Mouse (Mus musculus) intestine, embryonic 15.5 days (tissue): ENCODE measurements at regions not wholly inside any gene's neighbourhood (a gene's known extent, or its start where the extent isn't known, plus 50 kb on each side); places are given as distances from the start of the nearest gene placed in this dataset.

Experiments used
- ATAC-seq: fragments of 200-750 bp; cut with Nextera tagmentation; 2 replicates; pipeline ENCODE4 v1.8.0; 2017; ENCODE audit warnings: moderate TSS enrichment, moderate library complexity
- H3K27ac ChIP-seq: fragments of 300-500 bp; sonication (generic); 2 replicates; pipeline ENCODE4 v1.5.1; 2015; ENCODE audit warnings: mild to moderate bottlenecking, inconsistent platforms
- H3K27me3 ChIP-seq: fragments of 300-500 bp; sonication (generic); replicated peaks from 2 replicates; pipeline ENCODE4 v1.6.1; 2015; ENCODE audit warnings: inconsistent platforms
- H3K36me3 ChIP-seq: fragments of 300-500 bp; sonication (generic); 2 replicates; pipeline ENCODE4 v1.6.1; 2015; ENCODE audit warnings: inconsistent platforms
- H3K4me1 ChIP-seq: fragments of 300-500 bp; sonication (generic); replicated peaks from 2 replicates; pipeline ENCODE4 v1.6.1; 2015; ENCODE audit warnings: inconsistent platforms
- H3K4me2 ChIP-seq: fragments of 300-500 bp; sonication (generic); replicated peaks from 2 replicates; pipeline ENCODE4 v1.6.1; 2015; ENCODE audit warnings: mild to moderate bottlenecking, inconsistent platforms
- H3K4me3 ChIP-seq: fragments of 300-500 bp; sonication (generic); replicated peaks from 2 replicates; pipeline ENCODE4 v1.5.1; 2015; ENCODE audit warnings: inconsistent platforms
- H3K9ac ChIP-seq: fragments of 300-500 bp; sonication (generic); 2 replicates; pipeline ENCODE4 v1.6.1; 2015; ENCODE audit warnings: inconsistent platforms
- H3K9me3 ChIP-seq: fragments of 300-500 bp; sonication (generic); 2 replicates; pipeline ENCODE4 v1.6.1; 2016; ENCODE audit warnings: inconsistent platforms
- WGBS: fragments of 180-500 bp; shearing (Covaris S2); methylation state at CpG from one replicate; pipeline ENCODE4 v1.1.7; 2015; 5-methylcytosine and 5-hydroxymethylcytosine counted together

DNA sequence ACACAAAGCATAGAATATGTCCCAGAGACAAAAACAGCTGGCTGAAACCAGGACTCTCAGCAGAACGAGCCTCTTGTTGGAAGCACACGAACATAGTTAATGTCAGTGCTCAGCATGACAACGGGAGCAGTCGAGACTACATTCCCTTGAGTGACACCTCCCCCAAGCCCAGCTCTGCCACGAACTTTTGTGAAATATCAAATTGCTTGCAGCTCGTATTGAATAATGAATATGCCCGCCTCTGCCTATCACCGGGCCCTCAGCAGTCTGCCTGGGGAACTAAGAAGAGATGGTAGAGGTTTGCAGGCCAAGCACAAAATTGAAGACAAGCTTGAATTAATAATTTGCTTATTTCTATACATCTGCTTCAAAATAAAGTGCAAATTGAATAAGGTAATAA is 177.2 kb upstream of the Hnrnpa3 start:
- no peak overlapping the region for H3K4me2 ChIP-seq
- H3K27me3 ChIP-seq, result no peaks in the 10 kb centered on the region; the same call in 1 of the 2 replicates
- no peak for ATAC-seq
- no peak overlapping the region for H3K27ac ChIP-seq
- 68% methylated on average over 8 of the region's 8 CpGs for WGBS
- H3K4me3 ChIP-seq, result no peak overlapping the region
- peaks cover 8% of the 10 kb centered on the region for H3K4me1 ChIP-seq
- H3K36me3 ChIP-seq, result no peaks in the 10 kb centered on the region
- H3K9ac ChIP-seq, result no peak overlapping the region
- no peaks in the 10 kb centered on the region for H3K9me3 ChIP-seq

DNA sequence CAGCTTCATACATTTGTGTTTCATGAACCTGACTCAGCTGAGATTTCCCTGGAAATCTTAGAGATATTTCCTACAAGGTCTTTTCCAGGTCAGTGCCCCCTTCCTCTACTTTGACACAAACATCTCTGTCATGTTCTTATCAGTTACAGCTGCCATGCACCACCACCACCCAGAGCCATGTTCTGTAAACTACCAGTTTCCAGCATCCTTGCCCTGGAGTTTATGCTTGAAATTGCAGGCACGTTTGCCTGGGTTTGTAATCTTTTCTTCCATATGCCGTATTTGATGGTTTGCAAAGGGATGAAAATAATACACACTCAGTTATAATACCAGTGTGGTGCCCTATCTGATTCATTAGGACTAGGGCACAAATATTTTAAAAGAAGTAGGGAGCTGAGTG is 176.6 kb upstream of the Hnrnpa3 start:
- no peak overlapping the region for H3K4me2 ChIP-seq
- 51% methylated on average over 2 of the region's 2 CpGs for WGBS
- H3K4me1 ChIP-seq, result peaks cover 8% of the 10 kb centered on the region
- no peak for ATAC-seq
- H3K27me3 ChIP-seq, result no peaks in the 10 kb centered on the region; the same call in 1 of the 2 replicates
- H3K9ac ChIP-seq, result no peak overlapping the region
- no peak overlapping the region for H3K27ac ChIP-seq
- H3K9me3 ChIP-seq, result no peaks in the 10 kb centered on the region
- no peaks in the 10 kb centered on the region for H3K36me3 ChIP-seq
- no peak overlapping the region for H3K4me3 ChIP-seq

DNA sequence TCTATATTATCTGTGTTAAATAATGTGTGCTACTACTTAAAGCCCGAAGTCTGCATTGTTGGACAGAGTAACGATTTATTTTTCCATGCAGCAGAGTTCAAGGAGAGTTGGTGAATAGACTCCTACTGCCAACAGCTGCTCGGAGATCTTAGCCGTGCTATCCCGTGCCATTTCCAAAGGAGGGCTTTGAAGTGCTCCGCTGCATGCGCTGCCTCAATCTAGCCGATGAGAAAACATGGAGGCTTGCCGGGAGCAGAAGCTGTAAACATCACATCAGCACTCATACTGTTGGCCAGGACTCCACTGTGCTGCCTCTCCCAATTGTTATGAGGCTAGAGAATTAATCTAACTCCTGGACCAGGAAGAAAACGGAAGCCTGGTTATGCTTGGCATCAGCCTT is 174.1 kb upstream of the Hnrnpa3 start:
- Histone ChIP-seq H3K4me1 (peaks cover 8% of the 10 kb centered on the region), H3K4me2 (peak overlapping the region; percentile 14; the same call in 1 of the 2 replicates), H3K27me3 (no peaks in the 10 kb centered on the region; the same call in 1 of the 2 replicates), H3K4me3 (no peak overlapping the region), H3K36me3 (no peaks in the 10 kb centered on the region), H3K27ac (no peak overlapping the region), H3K9ac (no peak overlapping the region), H3K9me3 (no peaks in the 10 kb centered on the region)
- no peak for ATAC-seq
- WGBS, result 42% methylated on average over 10 of the region's 10 CpGs

GRCm38 (mm10) chr2:75491150-75491549 is 167.9 kb upstream of the Hnrnpa3 start:
- no peak overlapping the region for H3K4me3 ChIP-seq
- no peaks in the 10 kb centered on the region for H3K9me3 ChIP-seq
- H3K4me1 ChIP-seq, result peaks cover 8% of the 10 kb centered on the region; the same call in 1 of the 2 replicates
- H3K9ac ChIP-seq, result no peak overlapping the region
- H3K36me3 ChIP-seq, result no peaks in the 10 kb centered on the region
- ATAC-seq, result peak; percentile 56
- WGBS, result 60% methylated on average over 1 of the region's 1 CpGs
- no peak overlapping the region for H3K27ac ChIP-seq
- H3K27me3 ChIP-seq, result no peaks in the 10 kb centered on the region
- H3K4me2 ChIP-seq, result no peak overlapping the region

DNA sequence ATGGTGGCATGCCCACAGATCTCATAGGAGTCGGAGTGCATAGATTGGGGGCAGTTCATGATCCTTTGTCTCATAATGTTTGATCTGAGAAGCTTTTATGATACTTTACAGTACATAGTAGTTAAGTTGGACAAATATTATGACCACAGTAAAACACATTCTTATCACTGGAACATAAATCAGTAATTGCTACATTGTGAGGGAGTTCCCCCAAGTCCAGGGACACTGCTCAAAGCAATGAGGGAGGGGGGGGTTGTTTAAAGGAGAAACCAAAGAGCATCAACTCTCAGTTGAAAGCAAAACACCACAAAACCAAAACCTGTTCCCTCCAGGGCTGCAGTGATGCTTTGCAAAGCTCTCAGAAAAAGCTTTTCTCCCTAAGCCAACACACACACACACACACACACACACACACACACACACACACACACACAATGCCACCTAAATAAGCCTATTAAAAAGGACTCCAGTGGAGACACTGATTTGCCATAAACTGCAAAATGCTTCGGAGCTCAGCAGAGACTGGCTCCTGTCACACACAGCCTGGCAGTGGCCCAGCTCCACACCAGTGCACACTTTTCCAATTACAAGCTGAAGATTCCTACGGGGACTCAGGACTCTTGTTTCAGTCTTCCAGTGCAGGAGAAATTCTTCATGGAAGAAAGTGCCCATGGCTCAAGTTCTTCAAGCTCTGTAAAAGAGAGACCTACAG is 167.1 kb upstream of the Hnrnpa3 start:
- Histone ChIP-seq H3K4me3 (no peak overlapping the region), H3K9me3 (no peaks in the 10 kb centered on the region), H3K4me2 (no peak overlapping the region), H3K36me3 (no peaks in the 10 kb centered on the region), H3K4me1 (peaks cover 8% of the 10 kb centered on the region; the same call in 1 of the 2 replicates), H3K27me3 (no peaks in the 10 kb centered on the region), H3K27ac (no peak overlapping the region), H3K9ac (no peak overlapping the region)
- peak; percentile 86 for ATAC-seq
- 27% methylated on average over 3 of the region's 3 CpGs for WGBS

DNA sequence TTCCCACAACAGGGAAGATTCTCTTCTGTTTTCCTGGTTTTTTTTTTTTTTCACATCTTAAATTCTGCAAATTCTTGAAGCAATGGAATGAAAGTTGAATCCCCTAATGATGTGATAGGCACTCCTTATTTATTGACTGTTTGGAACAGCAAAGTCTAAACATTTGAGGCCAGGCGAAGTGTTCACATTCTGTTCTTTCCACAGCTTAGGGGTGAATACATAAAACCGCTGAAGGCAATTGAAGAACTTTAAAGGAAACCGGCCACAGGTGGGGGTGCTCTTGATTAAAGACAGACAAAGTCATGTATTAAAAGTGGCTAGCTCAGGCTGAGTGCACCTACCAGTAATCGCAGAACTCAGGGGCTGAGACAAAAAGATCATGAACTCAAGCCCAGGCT is 166.6 kb upstream of the Hnrnpa3 start:
- Histone ChIP-seq H3K9me3 (no peaks in the 10 kb centered on the region), H3K4me2 (no peak overlapping the region), H3K27ac (no peak overlapping the region), H3K4me1 (peaks cover 8% of the 10 kb centered on the region; the same call in 1 of the 2 replicates), H3K9ac (no peak overlapping the region), H3K36me3 (no peaks in the 10 kb centered on the region), H3K27me3 (no peaks in the 10 kb centered on the region), H3K4me3 (no peak overlapping the region)
- WGBS, result 36% methylated on average over 4 of the region's 4 CpGs
- no peak for ATAC-seq

DNA sequence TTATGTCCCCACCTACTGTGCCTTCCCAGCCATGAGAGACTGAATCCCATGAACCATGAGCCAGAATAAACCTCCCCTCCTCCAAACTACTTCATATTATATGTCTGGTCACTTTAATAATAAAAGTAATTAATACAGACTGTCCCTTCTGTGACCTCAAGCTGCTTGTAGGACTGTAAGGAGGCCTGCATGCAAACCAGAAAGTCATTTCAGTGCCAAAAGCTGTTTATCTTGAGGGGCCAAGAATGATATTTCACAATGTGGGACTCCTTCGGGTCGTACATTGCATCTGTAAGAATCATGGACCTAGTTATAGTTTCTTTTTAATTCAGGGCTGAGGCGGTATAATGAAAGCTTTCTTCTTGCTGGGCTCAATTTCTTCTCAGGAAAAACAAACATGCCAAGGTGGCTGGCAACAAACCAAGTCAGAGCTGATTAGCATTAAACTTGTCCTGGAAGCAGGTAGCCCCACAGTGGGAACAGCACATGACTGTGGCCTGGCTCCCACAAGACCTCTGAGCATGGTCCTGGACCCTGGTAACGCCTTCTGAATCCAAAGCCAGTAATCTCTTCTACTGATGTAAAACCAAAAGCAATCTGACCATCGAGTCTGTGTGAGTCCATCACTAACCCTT is 162.3 kb upstream of the Hnrnpa3 start:
- Histone ChIP-seq H3K36me3 (no peaks in the 10 kb centered on the region), H3K4me2 (no peak overlapping the region), H3K9me3 (no peaks in the 10 kb centered on the region), H3K27ac (no peak overlapping the region), H3K4me1 (peaks cover 5% of the 10 kb centered on the region; the same call in 1 of the 2 replicates), H3K9ac (no peak overlapping the region), H3K27me3 (no peaks in the 10 kb centered on the region), H3K4me3 (no peak overlapping the region)
- no peak for ATAC-seq
- WGBS, result 68% methylated on average over 5 of the region's 5 CpGs

DNA sequence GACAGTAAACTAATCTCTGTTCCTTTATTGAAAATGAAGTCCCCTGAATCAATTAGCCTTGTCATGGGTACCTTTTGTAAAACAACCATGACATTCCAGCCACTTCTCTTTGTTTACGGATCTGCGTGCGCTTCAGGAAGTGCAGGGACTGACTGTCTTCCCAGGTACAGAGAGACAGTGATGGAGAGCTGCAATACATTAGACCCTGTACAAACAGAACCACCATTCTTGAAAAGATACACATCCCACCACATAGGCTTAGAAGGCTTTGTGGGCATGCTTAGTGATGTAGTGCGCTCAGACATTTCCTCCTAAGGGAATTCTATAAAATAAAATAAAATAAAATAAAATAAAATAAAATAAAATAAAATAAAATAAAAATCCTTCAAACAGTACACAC is 148.8 kb upstream of the Hnrnpa3 start:
- no peaks in the 10 kb centered on the region for H3K9me3 ChIP-seq
- H3K4me3 ChIP-seq, result no peak overlapping the region
- no peaks in the 10 kb centered on the region for H3K36me3 ChIP-seq
- ATAC-seq, result no peak
- no peak overlapping the region for H3K27ac ChIP-seq
- H3K4me1 ChIP-seq, result no peaks in the 10 kb centered on the region
- no peaks in the 10 kb centered on the region for H3K27me3 ChIP-seq
- H3K9ac ChIP-seq, result no peak overlapping the region
- H3K4me2 ChIP-seq, result no peak overlapping the region
- 67% methylated on average over 4 of the region's 4 CpGs for WGBS

DNA sequence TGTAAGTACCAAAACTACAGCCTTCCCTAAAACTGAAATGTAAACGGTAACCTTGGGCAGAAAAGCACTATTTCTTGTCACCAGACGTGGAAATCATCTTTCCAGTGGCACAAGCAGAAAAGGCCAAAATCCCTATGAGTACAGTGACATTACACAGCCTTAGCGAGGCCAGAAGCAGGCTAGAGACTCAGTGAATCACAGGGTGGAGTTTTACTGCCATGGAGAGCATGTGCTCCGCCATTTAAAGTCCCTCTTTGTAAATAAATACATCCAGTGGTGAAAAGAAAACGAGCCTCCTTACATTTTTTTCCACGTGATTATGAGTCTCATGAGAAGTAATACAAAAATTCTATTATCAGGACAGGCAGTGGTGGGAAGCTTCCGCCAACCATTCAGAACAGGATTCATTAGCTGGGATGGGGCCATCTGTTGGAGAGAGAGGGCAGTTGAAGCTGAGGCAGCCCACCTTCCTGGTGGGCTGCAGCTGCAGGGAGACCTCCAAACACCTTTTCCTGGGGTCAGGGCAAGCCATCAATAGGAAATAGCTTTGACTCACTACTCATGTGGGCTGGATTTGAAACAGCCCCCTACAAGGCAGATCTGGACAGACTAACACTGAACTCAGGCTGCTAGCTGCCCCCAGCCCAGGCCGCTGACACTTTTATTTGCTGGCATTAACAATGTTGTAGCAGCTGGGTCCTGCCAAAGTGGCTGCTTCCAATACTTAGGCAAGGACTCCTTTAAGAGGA is 146.5 kb upstream of the Hnrnpa3 start:
- H3K4me2 ChIP-seq, result no peak overlapping the region
- H3K9me3 ChIP-seq, result no peaks in the 10 kb centered on the region
- no peaks in the 10 kb centered on the region for H3K36me3 ChIP-seq
- no peaks in the 10 kb centered on the region for H3K27me3 ChIP-seq
- no peak overlapping the region for H3K27ac ChIP-seq
- no peak overlapping the region for H3K9ac ChIP-seq
- no peak overlapping the region for H3K4me3 ChIP-seq
- no peak for ATAC-seq
- no peaks in the 10 kb centered on the region for H3K4me1 ChIP-seq
- WGBS, result 59% methylated on average over 8 of the region's 8 CpGs

- WGBS, result 60% methylated on average over 6 of the region's 6 CpGs
- H3K36me3 ChIP-seq, result no peaks in the 10 kb centered on the region
Observed at GRCm38 (mm10) chr2:75514171-75514570, 144.9 kb upstream of the Hnrnpa3 start.

GRCm38 (mm10) chr2:75516223-75516622 is 142.8 kb upstream of the Hnrnpa3 start:
- Histone ChIP-seq H3K4me2 (no peak overlapping the region), H3K36me3 (no peaks in the 10 kb centered on the region)
- 35% methylated on average over 11 of the region's 11 CpGs for WGBS

More at GRCm38 (mm10) chr2:75514171-75514570, 144.9 kb upstream of the Hnrnpa3 start:
- no peaks in the 10 kb centered on the region for H3K4me1 ChIP-seq
- no peak for ATAC-seq
- no peak overlapping the region for H3K4me3 ChIP-seq
- no peaks in the 10 kb centered on the region for H3K9me3 ChIP-seq
- H3K4me2 ChIP-seq, result no peak overlapping the region
- no peak overlapping the region for H3K27ac ChIP-seq
- H3K9ac ChIP-seq, result no peak overlapping the region
- H3K27me3 ChIP-seq, result no peaks in the 10 kb centered on the region

DNA sequence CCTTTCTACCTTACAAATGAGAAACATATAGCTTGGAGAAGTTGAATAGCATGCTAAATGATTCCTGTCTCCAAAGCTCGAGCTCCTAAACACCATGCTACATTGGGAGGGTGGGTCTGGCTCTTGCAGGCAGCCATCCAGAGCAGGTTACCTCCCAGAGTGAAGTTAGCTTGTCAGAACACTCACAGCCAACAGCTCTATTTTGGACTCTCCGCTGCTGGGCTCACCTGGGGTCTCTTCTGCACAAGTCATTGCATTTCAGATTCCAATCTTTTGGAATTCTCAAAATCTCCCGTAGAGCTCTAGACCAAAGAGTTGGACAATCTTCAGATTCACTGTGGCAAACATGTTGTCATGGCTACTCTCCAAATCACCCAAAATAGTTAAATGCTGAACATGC is 142.0 kb upstream of the Hnrnpa3 start:
- no peaks in the 10 kb centered on the region for H3K4me1 ChIP-seq
- no peaks in the 10 kb centered on the region for H3K9me3 ChIP-seq
- H3K4me2 ChIP-seq, result no peak overlapping the region
- no peak overlapping the region for H3K9ac ChIP-seq
- 81% methylated on average over 3 of the region's 3 CpGs for WGBS
- H3K36me3 ChIP-seq, result no peaks in the 10 kb centered on the region
- no peak for ATAC-seq
- H3K4me3 ChIP-seq, result no peak overlapping the region
- no peak overlapping the region for H3K27ac ChIP-seq
- no peaks in the 10 kb centered on the region for H3K27me3 ChIP-seq

More at GRCm38 (mm10) chr2:75516223-75516622, 142.8 kb upstream of the Hnrnpa3 start:
- H3K27ac ChIP-seq, result no peak overlapping the region
- no peak overlapping the region for H3K9ac ChIP-seq
- no peak overlapping the region for H3K4me3 ChIP-seq
- no peak for ATAC-seq
- no peaks in the 10 kb centered on the region for H3K9me3 ChIP-seq
- H3K4me1 ChIP-seq, result no peaks in the 10 kb centered on the region
- no peaks in the 10 kb centered on the region for H3K27me3 ChIP-seq
